Mouse (Mus musculus) urinary bladder, postnatal 0 days (tissue): ENCODE data around the gene Kng2. TPM values are rescaled to one million over a fixed set of nuclear protein-coding genes. Genes with fewer than 3 reads are reported as not detected.

Experiments used
- polyA plus RNA-seq: library from polyadenylated mRNA; unstranded; fragments of >200 nt; fragmentation: Nextera tagmentation; extraction: Ambion mirVana; gene quantifications from 2 replicates; pipeline ENCODE4 v1.2.1, GENCODE M21; 2015

Gene Kng2
- 0.11 and 0.42 TPM in 2 replicates for polyA plus RNA-seq

GRCm38 (mm10) chr16:23028966-23029600 is at the start of gene Kng2:
Kng2 (minus strand) TSS chr16:23029482.

GRCm38 (mm10) chr16:23057668-23058447 is 28.6 kb upstream of the Kng2 start, which contains the start of gene Kng1:
Kng1 (plus strand) TSS chr16:23057865.

GRCm38 (mm10) chr16:22950840-22951395 is 78.4 kb downstream of the Kng2 start, which contains the start of gene Hrg:
Hrg (plus strand) TSS chr16:22951072.

Other genes starting within 250 kb of the Kng2 start
- not detected in 2 replicates for gene Crygs, start 217.9 kb downstream of the Kng2 start, polyA plus RNA-seq
- 9.9 and 13.0 TPM in 2 replicates for gene Tbccd1, start 171.8 kb downstream of the Kng2 start, polyA plus RNA-seq
- 54.1 and 62.4 TPM in 2 replicates for gene Dnajb11, start 171.6 kb downstream of the Kng2 start, polyA plus RNA-seq
- gene Ahsg, start 138.2 kb downstream of the Kng2 start, polyA plus RNA-seq: 4.4 and 20.6 TPM in 2 replicates
- 0.35 and 0.71 TPM in 2 replicates for gene Fetub, start 111.1 kb downstream of the Kng2 start, polyA plus RNA-seq
- 0.29 TPM in 1 of 2 replicates, not detected in the other for gene Hrg, start 78.4 kb downstream of the Kng2 start, polyA plus RNA-seq
- 1.2 and 5.4 TPM in 2 replicates for gene Kng1, start 28.4 kb upstream of the Kng2 start, polyA plus RNA-seq
- 121 and 149 TPM in 2 replicates for gene Eif4a2, start 78.0 kb upstream of the Kng2 start, polyA plus RNA-seq
- 31.9 and 41.1 TPM in 2 replicates for gene Rfc4, start 98.3 kb upstream of the Kng2 start, polyA plus RNA-seq
- gene Adipoq, start 117.1 kb upstream of the Kng2 start, polyA plus RNA-seq: not detected in 2 replicates
- gene St6gal1, start 195.3 kb upstream of the Kng2 start, polyA plus RNA-seq: 4.8 TPM in 2 replicates